Mouse (Mus musculus): Measurements from ENCODE around the gene Pgam2. TPM values are rescaled to one million over a fixed set of nuclear protein-coding genes. Genes with fewer than 3 reads are reported as not detected.

The Pgam2 gene
- 10.2 and 10.5 TPM in 2 replicates for polyA plus RNA-seq (2012; rRNA removed)

DNA sequence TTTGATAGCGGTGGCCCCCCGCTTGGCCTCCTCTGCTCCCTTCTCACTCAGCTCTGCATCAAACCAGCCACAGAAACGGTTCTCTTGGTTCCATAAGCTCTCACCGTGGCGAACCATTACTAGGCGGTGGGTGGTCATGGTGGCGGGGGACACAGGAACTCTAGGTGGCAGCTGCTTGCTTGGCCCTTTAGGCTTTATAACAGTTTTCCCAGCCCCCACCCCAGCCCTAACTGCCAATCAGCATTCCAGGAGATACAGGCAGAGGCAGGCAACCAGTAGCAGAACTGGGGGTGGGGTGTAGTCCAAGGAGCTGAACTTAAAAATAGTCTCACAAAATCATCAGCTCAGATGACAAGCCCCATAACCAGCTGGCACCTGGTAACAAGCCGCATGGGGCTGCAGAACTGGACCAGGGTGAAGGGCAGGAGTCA is at the start of gene Pgam2:
TSS of gene Pgam2 (minus strand) at position 183 of the 431 bp plus-strand sequence.

DNA sequence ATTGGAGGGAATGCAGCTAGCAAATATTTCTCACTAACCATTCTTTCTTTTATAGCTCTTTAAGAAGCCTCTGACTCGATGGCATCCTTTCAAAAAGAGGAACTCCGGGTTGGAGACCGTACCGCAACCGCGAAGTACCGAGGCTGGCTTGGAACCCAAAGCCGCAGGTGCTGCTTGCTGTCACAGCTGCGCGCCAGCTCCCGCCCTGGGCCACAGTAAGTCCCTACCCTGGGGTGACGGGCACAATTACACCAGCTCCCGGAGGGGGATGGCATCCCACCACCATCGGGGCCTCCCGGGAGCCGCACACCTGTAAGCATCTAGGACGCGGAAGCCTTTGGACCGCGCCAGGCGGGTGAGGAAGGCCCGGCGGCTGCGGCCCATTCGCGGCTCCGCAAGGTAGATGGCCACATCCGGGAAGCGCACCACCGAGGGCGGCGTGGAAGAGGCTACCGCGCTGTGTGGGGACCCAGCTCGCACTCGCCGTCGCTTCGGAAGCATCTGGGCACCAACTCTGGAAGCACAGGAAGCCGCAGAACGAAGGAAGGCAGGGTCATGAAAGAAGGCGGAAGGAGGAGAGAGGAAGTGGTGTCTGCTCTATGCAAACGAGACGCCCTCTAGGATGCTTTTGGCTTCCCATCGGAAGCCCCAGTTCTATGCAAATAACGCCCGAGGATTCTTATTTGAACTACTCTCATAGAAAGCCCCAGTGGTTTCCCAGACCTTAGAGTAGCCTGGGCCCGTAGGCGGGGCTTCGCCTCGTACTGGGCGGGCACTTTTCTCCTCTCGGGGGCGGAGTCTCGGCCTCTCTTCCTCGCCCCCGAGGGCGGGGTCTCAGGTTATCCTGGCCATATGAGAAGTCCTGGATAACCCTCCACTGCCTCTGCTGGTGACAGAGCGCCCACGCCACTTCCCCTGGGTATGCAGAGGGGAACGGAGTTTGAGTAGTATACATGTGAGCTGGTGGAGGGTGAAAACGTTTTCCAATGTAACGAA is 34.0 kb upstream of the Pgam2 start, which contains the start of gene Polm:
TSS of gene Polm (minus strand) at position 766 of the 996 bp plus-strand sequence.

DNA sequence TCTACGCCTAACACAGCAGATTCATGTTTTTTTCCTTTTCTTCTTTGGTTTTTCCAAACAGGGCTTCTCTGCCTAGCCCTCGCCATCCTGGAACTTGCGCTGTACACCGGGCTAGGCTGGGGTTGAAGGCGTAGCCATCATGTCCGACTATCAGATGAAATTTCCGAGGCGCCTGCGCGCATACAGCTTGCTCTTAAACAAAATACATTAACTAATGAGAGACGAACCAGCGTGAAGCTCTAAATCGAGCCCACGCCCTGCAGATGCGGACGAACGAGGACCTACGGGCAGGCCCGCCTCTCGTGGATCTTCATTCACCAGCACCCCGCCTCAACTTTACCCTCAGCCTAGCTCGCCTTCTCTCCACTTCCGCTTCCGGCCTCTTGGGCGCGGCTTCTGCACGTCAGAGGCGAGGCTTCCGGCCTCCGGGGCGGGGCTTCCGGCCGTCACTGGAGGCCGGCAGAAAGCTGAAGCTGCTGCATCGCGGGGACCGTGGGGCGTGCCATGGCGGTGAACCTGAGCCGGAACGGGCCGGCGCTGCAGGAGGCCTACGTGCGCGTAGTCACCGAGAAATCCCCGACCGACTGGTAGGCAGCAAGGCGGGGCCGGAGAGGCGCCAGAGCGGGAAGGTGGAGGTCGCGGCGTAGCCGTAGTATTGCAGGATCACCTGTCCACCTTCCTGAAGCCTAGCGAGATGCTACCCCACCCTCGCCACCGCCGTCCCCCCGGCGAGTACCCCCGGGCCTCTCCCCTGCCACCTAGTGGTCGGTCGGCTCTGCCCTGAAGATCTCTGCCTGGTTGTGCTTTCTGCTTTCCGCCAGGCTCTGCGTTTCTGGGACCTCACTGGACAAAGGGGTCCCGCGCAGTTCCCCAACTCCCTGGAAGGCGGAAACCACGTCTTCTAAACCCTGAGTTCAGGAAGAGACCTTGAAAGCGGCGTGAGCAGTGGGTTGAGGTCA is 15.2 kb downstream of the Pgam2 start, which contains the start of gene Dbnl:
TSS of gene Dbnl (plus strand) at position 433 of the 959 bp plus-strand sequence.

DNA sequence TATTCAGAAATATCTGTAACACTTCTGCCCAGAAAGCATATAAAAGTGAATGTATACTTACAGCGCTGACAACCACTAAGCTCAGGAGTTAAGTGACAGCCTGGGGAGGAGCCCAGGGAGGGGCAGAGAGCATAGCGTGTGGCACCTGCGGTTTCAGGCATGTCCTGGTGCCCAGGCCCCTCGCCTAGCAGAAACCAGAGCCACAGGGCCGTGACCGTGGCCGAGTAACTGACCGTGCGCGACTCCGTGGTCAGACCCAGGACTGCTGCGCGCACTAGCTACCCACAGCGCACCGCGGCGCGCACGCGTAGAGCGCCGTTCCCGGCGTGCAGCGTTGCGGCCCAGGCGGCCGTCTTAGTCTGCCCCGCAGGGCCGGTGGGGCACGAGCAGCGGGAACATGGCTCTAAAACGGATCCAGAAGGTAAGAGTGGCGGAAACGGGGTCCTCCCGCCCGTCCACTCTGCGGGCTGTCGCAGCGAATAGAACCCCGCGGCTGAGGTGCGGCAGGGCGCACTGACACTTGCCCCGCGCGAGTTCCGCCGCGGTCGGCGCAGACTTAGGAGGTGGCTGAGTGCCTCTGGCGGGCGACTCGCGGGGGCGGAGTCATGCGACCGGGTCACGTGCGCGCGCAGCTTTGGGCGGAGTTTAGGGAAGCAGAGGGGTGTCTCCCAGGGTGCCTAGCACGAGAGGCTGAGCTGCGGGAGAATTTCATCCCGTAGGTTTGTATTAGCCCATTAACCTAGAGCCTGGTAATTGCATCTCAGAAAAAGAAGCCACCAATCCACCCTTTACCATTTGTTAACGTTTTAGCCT is 41.5 kb downstream of the Pgam2 start, which contains the start of gene Urgcp:
TSS of gene Urgcp (minus strand) at position 557 of the 813 bp plus-strand sequence.

Other genes with a start within 250 kb of the Pgam2 start
- gene Ankrd36, start 234.0 kb downstream of the Pgam2 start, polyA plus RNA-seq (2012; rRNA removed): not detected in 2 replicates
- 283 and 587 TPM in 2 replicates for gene Mrps24, start 88.1 kb downstream of the Pgam2 start, polyA plus RNA-seq (2012; rRNA removed)
- gene Urgcp, start 41.4 kb downstream of the Pgam2 start, polyA plus RNA-seq (2012; rRNA removed): 8.8 and 9.2 TPM in 2 replicates
- gene Dbnl, start 15.2 kb downstream of the Pgam2 start, polyA plus RNA-seq (2012; rRNA removed): 46.6 and 46.7 TPM in 2 replicates
- 24.3 and 24.6 TPM in 2 replicates for gene Polm, start 34.3 kb upstream of the Pgam2 start, polyA plus RNA-seq (2012; rRNA removed)
- gene Aebp1, start 58.2 kb upstream of the Pgam2 start, polyA plus RNA-seq (2012; rRNA removed): 26.3 and 26.5 TPM in 2 replicates
- 82.9 and 84.1 TPM in 2 replicates for gene Pold2, start 74.6 kb upstream of the Pgam2 start, polyA plus RNA-seq (2012; rRNA removed)
- 4.4 and 4.5 TPM in 2 replicates for gene Myl7, start 95.0 kb upstream of the Pgam2 start, polyA plus RNA-seq (2012; rRNA removed)
- gene Gck, start 146.3 kb upstream of the Pgam2 start, polyA plus RNA-seq (2012; rRNA removed): 0.31 and 0.57 TPM in 2 replicates
- 31.5 and 33.7 TPM in 2 replicates for gene Ykt6, start 152.0 kb upstream of the Pgam2 start, polyA plus RNA-seq (2012; rRNA removed)

Data from stomach, adult 2 months (tissue).